Mouse (Mus musculus) right cerebral cortex, adult 2 months (tissue): ENCODE measurements around the gene Imp3.

Experiments used
- DNase-seq, 2 experiments: peaks; one replicate each; pipeline ENCODE4 v3.0.0; 2021 to 2022; ENCODE audit warnings: low spot score in 2 of 2

Imp3 gene

DNA sequence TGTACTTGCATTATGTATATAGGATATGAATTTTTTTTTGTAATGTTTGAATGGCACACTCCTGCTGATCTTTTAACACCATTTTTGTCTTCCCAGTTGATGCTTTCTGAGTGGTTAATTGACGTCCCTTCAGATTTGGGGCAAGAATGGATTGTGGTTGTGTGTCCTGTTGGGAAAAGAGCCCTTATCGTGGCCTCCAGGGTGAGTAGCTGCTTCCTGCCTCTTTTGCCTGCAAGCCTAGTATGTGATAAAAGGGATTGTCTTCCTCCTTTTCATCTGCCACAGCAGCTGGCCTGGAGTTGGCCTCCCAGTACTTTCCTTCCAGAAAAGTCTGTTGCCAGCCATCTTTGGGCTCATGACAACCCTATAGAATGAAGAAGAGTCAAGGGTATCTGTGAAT, 32.9 kb downstream of the Imp3 start:
- no peak for DNase-seq

DNA sequence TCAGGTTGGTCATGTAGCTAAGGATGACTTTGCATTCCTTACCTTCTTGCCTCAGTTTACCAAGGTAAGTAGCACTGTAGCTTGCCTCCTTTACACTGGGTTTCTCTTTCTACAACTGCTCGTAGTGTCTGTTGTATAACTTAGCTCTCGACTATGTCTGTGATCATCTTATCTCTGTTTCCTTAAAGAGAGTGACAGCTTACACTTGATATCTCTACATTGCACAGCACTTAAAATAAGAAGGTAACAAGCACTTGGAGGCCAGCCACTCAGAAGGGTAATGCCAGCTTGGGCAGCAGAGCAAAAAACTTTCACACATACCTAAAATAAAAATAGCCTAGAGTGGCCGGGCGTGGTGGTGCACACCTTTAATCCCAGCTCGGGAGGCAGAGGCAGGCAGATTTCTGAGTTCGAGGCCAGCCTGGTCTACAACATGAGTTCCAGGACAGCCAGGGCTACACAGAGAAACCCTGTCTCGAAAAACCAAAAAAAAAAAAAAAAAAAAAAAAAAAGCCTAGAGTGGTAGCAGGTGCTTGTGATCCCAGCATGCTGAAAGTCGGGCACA, 36.8 kb downstream of the Imp3 start:
- no peak for DNase-seq

DNA sequence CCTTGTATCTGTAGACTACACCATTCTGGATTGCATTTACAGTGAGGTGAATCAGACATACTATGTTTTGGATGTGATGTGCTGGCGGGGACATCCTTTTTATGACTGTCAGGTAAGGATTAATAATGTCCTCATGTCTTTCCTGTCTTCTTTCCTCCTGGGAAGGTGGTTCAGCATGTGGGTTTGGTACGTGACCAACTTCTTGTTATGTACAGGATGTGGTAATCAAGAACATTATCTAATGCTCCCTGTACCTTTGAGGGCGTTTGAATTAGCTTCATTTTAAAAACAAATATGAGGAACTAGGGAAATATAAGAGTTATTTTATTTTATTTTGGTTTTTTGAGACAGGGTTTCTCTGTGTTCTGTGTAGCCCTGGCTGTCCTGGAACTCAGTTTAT, 37.9 kb downstream of the Imp3 start:
- no peak for DNase-seq

GRCm38 (mm10) chr9:56980186-56980585, 42.9 kb downstream of the Imp3 start:
- DNase-seq = no peak

DNA sequence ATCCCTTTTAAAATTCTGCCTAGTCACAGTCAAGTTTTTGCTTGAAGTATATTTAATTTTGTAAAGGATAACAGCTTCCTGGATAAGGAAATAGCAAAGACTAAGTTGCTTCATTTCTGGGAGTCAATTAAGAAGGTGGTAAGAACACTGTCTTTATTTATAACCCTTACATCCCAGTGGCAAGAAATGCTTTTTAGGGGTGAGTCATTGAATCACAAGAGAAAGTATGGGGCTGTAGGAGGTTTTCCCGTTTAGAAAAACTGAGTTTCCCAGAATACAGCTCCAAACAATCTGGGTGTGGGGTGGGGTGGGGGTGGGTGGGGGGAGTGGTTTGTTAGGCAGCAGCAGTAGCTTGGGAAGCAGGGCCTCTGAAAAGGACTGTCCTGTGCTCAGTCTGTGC, 44.2 kb downstream of the Imp3 start:
- DNase-seq = no peak
